Mouse (Mus musculus) liver, embryonic 15.5 days (tissue): ENCODE data around the gene Gon7. TPM values are rescaled to one million over a fixed set of nuclear protein-coding genes. Genes with fewer than 3 reads are reported as not detected.

ENCODE experiments used
- ATAC-seq: fragments of 200-750 bp; cut with Nextera tagmentation; 2 replicates; pipeline ENCODE4 v1.8.0; 2017; ENCODE audit warnings: moderate number of reproducible peaks, mild to moderate bottlenecking, moderate library complexity; ENCODE audit not compliant: insufficient read depth
- H3K27ac ChIP-seq: fragments of 300-500 bp; sonication (generic); replicated peaks from 2 replicates; pipeline ENCODE4 v1.5.1; 2015; ENCODE audit warnings: mild to moderate bottlenecking, inconsistent platforms
- H3K27me3 ChIP-seq: fragments of 300-500 bp; sonication (generic); 2 replicates; pipeline ENCODE4 v1.6.1; 2015; ENCODE audit warnings: mild to moderate bottlenecking, inconsistent platforms
- H3K36me3 ChIP-seq: fragments of 300-500 bp; sonication (generic); replicated peaks from 2 replicates; pipeline ENCODE4 v1.6.1; 2015; ENCODE audit warnings: moderate library complexity, mild to moderate bottlenecking, inconsistent platforms
- H3K4me1 ChIP-seq: fragments of 300-500 bp; sonication (generic); replicated peaks from 2 replicates; pipeline ENCODE4 v1.6.1; 2015; ENCODE audit warnings: inconsistent platforms
- H3K4me2 ChIP-seq: fragments of 300-500 bp; sonication (generic); 2 replicates; pipeline ENCODE4 v1.6.1; 2015; ENCODE audit warnings: moderate library complexity, mild to moderate bottlenecking, inconsistent platforms
- H3K4me3 ChIP-seq: fragments of 300-500 bp; sonication (generic); replicated peaks from 2 replicates; pipeline ENCODE4 v1.5.1; 2015; ENCODE audit warnings: mild to moderate bottlenecking, inconsistent platforms
- H3K9ac ChIP-seq: fragments of 300-500 bp; sonication (generic); 2 replicates; pipeline ENCODE4 v1.6.1; 2015; ENCODE audit warnings: moderate library complexity, mild to moderate bottlenecking, inconsistent platforms
- H3K9me3 ChIP-seq: fragments of 300-500 bp; sonication (generic); replicated peaks from 2 replicates; pipeline ENCODE4 v1.6.1; 2016; ENCODE audit warnings: inconsistent platforms
- WGBS: fragments of 180-500 bp; shearing (Covaris S2); methylation state at CpG from one replicate; pipeline ENCODE4 v1.1.7; 2015; ENCODE audit warnings: mixed read lengths; ENCODE audit not compliant: insufficient replicate concordance; 5-methylcytosine and 5-hydroxymethylcytosine counted together
- polyA plus RNA-seq: library from polyadenylated mRNA; unstranded; fragments of >200 nt; fragmentation: Nextera tagmentation; extraction: Ambion mirVana; gene quantifications from 2 replicates; pipeline ENCODE4 v1.2.1, GENCODE M21; 2015

Gon7 gene
- polyA plus RNA-seq, 1 experiment from 2014 or later: 12.7 TPM

- H3K4me1 ChIP-seq: peaks cover 5% of the 10 kb centered on the region; the same call in 1 of the 2 replicates
- H3K4me2 ChIP-seq: no peak overlapping the region
- WGBS: 70% methylated on average over 11 of the region's 11 CpGs
- H3K9me3 ChIP-seq: no peaks in the 10 kb centered on the region
- ATAC-seq: no peak
- H3K27me3 ChIP-seq: 0 out of 2 replicates have a peak, but pooled peaks cover 4% of the 10 kb centered on the region
- H3K36me3 ChIP-seq: no peaks in the 10 kb centered on the region
- H3K27ac ChIP-seq: no peak overlapping the region
- H3K4me3 ChIP-seq: no peak overlapping the region
- no peak overlapping the region for H3K9ac ChIP-seq
These were observed 35.2 kb downstream of the Gon7 start for GRCm38 (mm10) chr12:102722451-102722850.

- 0 out of 2 replicates have a peak, but pooled peaks cover 4% of the 10 kb centered on the region for H3K27me3 ChIP-seq
- no peak overlapping the region for H3K4me3 ChIP-seq
- no peak overlapping the region for H3K27ac ChIP-seq
- no peaks in the 10 kb centered on the region for H3K4me1 ChIP-seq
- no peaks in the 10 kb centered on the region for H3K36me3 ChIP-seq
- H3K9me3 ChIP-seq: no peaks in the 10 kb centered on the region
- ATAC-seq: no peak
- H3K9ac ChIP-seq: no peak overlapping the region
- WGBS: 32% methylated on average over 13 of the region's 13 CpGs
- H3K4me2 ChIP-seq: no peak overlapping the region
These were observed 37.9 kb downstream of the Gon7 start for GRCm38 (mm10) chr12:102719552-102720315.

- H3K27me3 ChIP-seq: no peaks in the 10 kb centered on the region
- no peak overlapping the region for H3K27ac ChIP-seq
- no peaks in the 10 kb centered on the region for H3K4me1 ChIP-seq
- no peak overlapping the region for H3K9ac ChIP-seq
- H3K4me2 ChIP-seq: no peak overlapping the region
- 66% methylated on average over 10 of the region's 10 CpGs for WGBS
- no peaks in the 10 kb centered on the region for H3K36me3 ChIP-seq
- ATAC-seq: no peak
- no peaks in the 10 kb centered on the region for H3K9me3 ChIP-seq
- H3K4me3 ChIP-seq: no peak overlapping the region
These were observed 42.8 kb downstream of the Gon7 start for GRCm38 (mm10) chr12:102714654-102715395.

- no peaks in the 10 kb centered on the region for H3K9me3 ChIP-seq
- no peak for ATAC-seq
- H3K36me3 ChIP-seq: no peaks in the 10 kb centered on the region
- H3K27me3 ChIP-seq: no peaks in the 10 kb centered on the region
- no peak overlapping the region for H3K4me2 ChIP-seq
- H3K4me3 ChIP-seq: no peak overlapping the region
- WGBS: 60% methylated on average over 2 of the region's 2 CpGs
- H3K4me1 ChIP-seq: no peaks in the 10 kb centered on the region
- no peak overlapping the region for H3K9ac ChIP-seq
- H3K27ac ChIP-seq: no peak overlapping the region
These were observed 43.5 kb downstream of the Gon7 start for GRCm38 (mm10) chr12:102714116-102714515.

GRCm38 (mm10) chr12:102713153-102713865 lies 44.3 kb downstream of the Gon7 start:
- H3K4me3 ChIP-seq: no peak overlapping the region
- H3K36me3 ChIP-seq: no peaks in the 10 kb centered on the region
- no peaks in the 10 kb centered on the region for H3K4me1 ChIP-seq
- H3K4me2 ChIP-seq: peak overlapping the region; percentile 7; the same call in 1 of the 2 replicates
- no peaks in the 10 kb centered on the region for H3K9me3 ChIP-seq
- 42% methylated on average over 20 of the region's 20 CpGs for WGBS
- 0 out of 2 replicates have a peak, but pooled peaks cover under 1% of the 10 kb centered on the region for H3K27me3 ChIP-seq
- 0 out of 2 replicates have a peak, but pooled peaks have one; percentile 22 for ATAC-seq
- H3K27ac ChIP-seq: 0 out of 2 replicates have a peak overlapping the region, but pooled peaks have one; percentile 14
- H3K9ac ChIP-seq: no peak overlapping the region

GRCm38 (mm10) chr12:102710851-102711375 lies 46.7 kb downstream of the Gon7 start:
- 61% methylated on average over 4 of the region's 4 CpGs for WGBS
- Histone ChIP-seq H3K4me2 (no peak overlapping the region), H3K9ac (no peak overlapping the region), H3K4me3 (no peak overlapping the region), H3K9me3 (no peaks in the 10 kb centered on the region), H3K27ac (no peak overlapping the region), H3K4me1 (peaks cover under 1% of the 10 kb centered on the region; the same call in 1 of the 2 replicates), H3K36me3 (no peaks in the 10 kb centered on the region), H3K27me3 (peaks cover 24% of the 10 kb centered on the region)
- no peak for ATAC-seq

GRCm38 (mm10) chr12:102709896-102710295 lies 47.7 kb downstream of the Gon7 start:
- Histone ChIP-seq H3K9me3 (no peaks in the 10 kb centered on the region), H3K9ac (no peak overlapping the region), H3K4me1 (peaks cover 11% of the 10 kb centered on the region), H3K4me3 (no peak overlapping the region), H3K36me3 (no peaks in the 10 kb centered on the region), H3K27me3 (peaks cover 30% of the 10 kb centered on the region), H3K27ac (no peak overlapping the region), H3K4me2 (no peak overlapping the region)
- no peak for ATAC-seq
- WGBS: 66% methylated on average over 5 of the region's 5 CpGs

GRCm38 (mm10) chr12:102708220-102708619 lies 49.4 kb downstream of the Gon7 start:
- H3K9me3 ChIP-seq: no peaks in the 10 kb centered on the region
- H3K27ac ChIP-seq: no peak overlapping the region
- 64% methylated on average over 11 of the region's 11 CpGs for WGBS
- H3K4me3 ChIP-seq: no peak overlapping the region
- no peak overlapping the region for H3K9ac ChIP-seq
- no peaks in the 10 kb centered on the region for H3K36me3 ChIP-seq
- peaks cover 26% of the 10 kb centered on the region for H3K4me1 ChIP-seq
- H3K4me2 ChIP-seq: no peak overlapping the region
- peaks cover 42% of the 10 kb centered on the region for H3K27me3 ChIP-seq
- no peak for ATAC-seq

GRCm38 (mm10) chr12:102706833-102707463 lies 50.7 kb downstream of the Gon7 start:
- Histone ChIP-seq H3K4me3 (no peak overlapping the region), H3K4me2 (no peak overlapping the region), H3K9ac (no peak overlapping the region), H3K27me3 (peaks cover 42% of the 10 kb centered on the region), H3K4me1 (peaks cover 38% of the 10 kb centered on the region), H3K9me3 (no peaks in the 10 kb centered on the region), H3K36me3 (no peaks in the 10 kb centered on the region), H3K27ac (no peak overlapping the region)
- WGBS: 79% methylated on average over 10 of the region's 10 CpGs
- ATAC-seq: no peak

GRCm38 (mm10) chr12:102705906-102706640 lies 51.5 kb downstream of the Gon7 start:
- 65% methylated on average over 6 of the region's 6 CpGs for WGBS
- H3K36me3 ChIP-seq: no peaks in the 10 kb centered on the region
- peak overlapping the region; percentile 98 for H3K4me2 ChIP-seq
- no peak for ATAC-seq
- no peaks in the 10 kb centered on the region for H3K9me3 ChIP-seq
- peaks cover 41% of the 10 kb centered on the region for H3K4me1 ChIP-seq
- 0 out of 2 replicates have a peak overlapping the region, but pooled peaks have one; percentile 85 for H3K27ac ChIP-seq
- H3K4me3 ChIP-seq: no peak overlapping the region; the same call in 1 of the 2 replicates
- H3K27me3 ChIP-seq: peaks cover 42% of the 10 kb centered on the region
- H3K9ac ChIP-seq: no peak overlapping the region
